Mouse (Mus musculus) stomach, embryonic 16.5 days (tissue): ENCODE measurements around the gene C5ar1. TPM values are rescaled to one million over a fixed set of nuclear protein-coding genes. Genes with fewer than 3 reads are reported as not detected.
A peak's percentile ranks its signal among the peaks of the same experiment; 100 is the strongest.
"Not testable (repeated sequence)": the region's sequence is repeated elsewhere in the genome, so short reads cannot be mapped to it uniquely, and the experiment has no call there.

Source experiments
- ATAC-seq: fragments of 200-750 bp; cut with Nextera tagmentation; 2 replicates; pipeline ENCODE4 v1.8.0; 2017; ENCODE audit warnings: moderate number of reproducible peaks, moderate TSS enrichment; ENCODE audit not compliant: insufficient read depth, low FRiP score
- H3K27ac ChIP-seq: fragments of 300-500 bp; sonication (generic); 2 replicates; pipeline ENCODE4 v1.5.1; 2014; ENCODE audit warnings: low read length
- H3K27me3 ChIP-seq: fragments of 300-500 bp; sonication (generic); 2 replicates; pipeline ENCODE4 v1.6.1; 2014; ENCODE audit warnings: low read length, control low read depth, mixed read lengths; ENCODE audit not compliant: control insufficient read depth, insufficient read depth
- H3K36me3 ChIP-seq: fragments of 300-500 bp; sonication (generic); 2 replicates; pipeline ENCODE4 v1.6.1; 2014; ENCODE audit warnings: low read length; ENCODE audit not compliant: control insufficient read depth, insufficient read depth
- H3K4me1 ChIP-seq: fragments of 300-500 bp; sonication (generic); 2 replicates; pipeline ENCODE4 v1.6.1; 2014; ENCODE audit warnings: low read length, control low read depth, mixed read lengths; ENCODE audit not compliant: control insufficient read depth, insufficient read depth
- H3K4me2 ChIP-seq: fragments of 300-500 bp; sonication (generic); 2 replicates; pipeline ENCODE4 v1.6.1; 2014; ENCODE audit warnings: low read depth, low read length, mixed read lengths
- H3K4me3 ChIP-seq: fragments of 300-500 bp; sonication (generic); replicated peaks from 2 replicates; pipeline ENCODE4 v1.5.1; 2014; ENCODE audit warnings: mild to moderate bottlenecking, low read length
- H3K9ac ChIP-seq: fragments of 300-500 bp; sonication (generic); 2 replicates; pipeline ENCODE4 v1.6.1; 2014; ENCODE audit warnings: low read length
- H3K9me3 ChIP-seq: fragments of 300-500 bp; sonication (generic); replicated peaks from 2 replicates; pipeline ENCODE4 v1.6.1; 2016; ENCODE audit warnings: low read length, control low read depth; ENCODE audit not compliant: control insufficient read depth
- WGBS: fragments of 180-500 bp; shearing (Covaris S2); extraction: QIAGEN DNeasy Blood & Tissue Kit; methylation state at CpG from one replicate; pipeline ENCODE4 v1.1.7; 2014; 5-methylcytosine and 5-hydroxymethylcytosine counted together
- polyA plus RNA-seq: library from polyadenylated mRNA; unstranded; fragments of >200 nt; fragmentation: Nextera tagmentation; extraction: Ambion mirVana; gene quantifications from 2 replicates; pipeline ENCODE4 v1.2.1, GENCODE M21; 2015

The C5ar1 gene
- 4.6 and 4.8 TPM in 2 replicates for polyA plus RNA-seq

DNA sequence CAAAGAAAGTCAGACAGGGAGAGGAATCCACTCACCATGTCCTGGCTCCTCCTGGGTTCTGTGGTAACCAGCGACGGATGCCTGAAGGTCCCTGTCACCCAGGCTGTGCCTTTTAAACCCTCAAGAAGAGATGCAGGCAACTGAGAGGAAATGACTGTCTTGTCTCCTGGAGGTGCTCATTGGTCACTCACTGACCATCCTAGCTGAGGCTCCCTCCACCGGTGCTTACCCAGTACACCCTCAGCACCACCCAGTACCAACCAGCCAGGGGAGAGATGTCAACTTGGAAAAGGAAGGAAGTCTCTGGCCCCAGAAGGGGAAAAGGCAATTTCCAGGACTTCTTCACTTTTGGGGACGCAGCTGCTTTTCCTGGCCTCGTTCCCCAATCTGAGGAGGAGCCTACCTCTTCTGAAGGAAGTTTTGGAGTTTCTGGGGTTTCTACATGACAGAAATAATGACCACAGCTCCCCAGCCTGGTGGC is at the start of gene C5ar1:
Gene C5ar1 (minus strand): TSS at position 431 of the 481 bp plus-strand sequence.
- no peak within 1 kb of the TSS for H3K9ac ChIP-seq
- H3K36me3 ChIP-seq: no peaks in the 10 kb centered on the region
- H3K4me1 ChIP-seq: no peaks in the 10 kb centered on the region
- no peak within 1 kb of the TSS for H3K4me3 ChIP-seq
- no peaks in the 10 kb centered on the region for H3K9me3 ChIP-seq
- no peak for ATAC-seq
- no peaks in the 10 kb centered on the region for H3K27me3 ChIP-seq
- no peak within 1 kb of the TSS for H3K27ac ChIP-seq
- WGBS: 84% methylated on average over 5 of the region's 5 CpGs
- H3K4me2 ChIP-seq: no peak within 1 kb of the TSS

DNA sequence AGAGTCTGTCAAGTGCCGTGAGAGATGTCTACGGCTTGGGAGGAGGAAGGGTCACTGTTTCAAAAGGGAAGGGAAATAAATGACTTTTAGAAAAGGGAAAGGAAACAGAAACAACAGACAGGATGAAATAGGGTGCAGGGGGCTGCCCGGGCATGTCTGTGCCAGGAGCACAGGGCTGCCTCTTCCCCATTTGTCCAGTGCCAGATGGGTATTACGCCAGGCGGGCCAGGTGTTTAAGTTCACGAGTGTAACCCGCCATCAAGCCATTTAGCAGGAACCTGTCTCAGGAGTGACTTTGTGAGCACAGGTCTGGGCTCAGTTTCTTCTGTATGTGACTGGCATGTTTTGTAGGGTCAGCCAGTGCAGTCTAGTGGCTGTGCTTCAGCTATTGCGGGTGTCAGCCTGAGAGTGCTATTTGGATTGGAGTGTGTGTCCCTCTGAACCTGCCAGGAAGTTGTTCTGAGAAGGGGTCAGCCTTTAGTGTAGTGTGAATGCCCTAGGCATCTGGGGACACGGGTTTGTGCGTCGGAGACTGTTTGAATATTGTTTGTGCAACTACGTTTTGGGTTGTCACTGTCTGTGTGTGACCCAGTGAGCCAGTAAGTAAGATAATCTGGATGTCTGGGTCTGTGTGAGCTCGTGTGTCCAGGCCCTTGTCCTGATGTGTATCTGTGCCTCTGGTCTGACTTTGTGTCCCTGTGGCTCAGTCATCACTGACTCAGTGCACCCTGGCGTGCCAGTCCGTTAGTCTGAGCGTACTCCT is 49.4 kb upstream of the C5ar1 start:
- Histone ChIP-seq H3K36me3 (no peaks in the 10 kb centered on the region), H3K9me3 (no peaks in the 10 kb centered on the region), H3K27ac (peak overlapping the region; percentile 59), H3K27me3 (no peaks in the 10 kb centered on the region), H3K4me3 (peak overlapping the region; percentile 78), H3K4me2 (peak overlapping the region; percentile 100), H3K9ac (peak overlapping the region; percentile 78), H3K4me1 (peaks cover 32% of the 10 kb centered on the region)
- WGBS: 25% methylated on average over 16 of the region's 16 CpGs
- ATAC-seq: no peak

DNA sequence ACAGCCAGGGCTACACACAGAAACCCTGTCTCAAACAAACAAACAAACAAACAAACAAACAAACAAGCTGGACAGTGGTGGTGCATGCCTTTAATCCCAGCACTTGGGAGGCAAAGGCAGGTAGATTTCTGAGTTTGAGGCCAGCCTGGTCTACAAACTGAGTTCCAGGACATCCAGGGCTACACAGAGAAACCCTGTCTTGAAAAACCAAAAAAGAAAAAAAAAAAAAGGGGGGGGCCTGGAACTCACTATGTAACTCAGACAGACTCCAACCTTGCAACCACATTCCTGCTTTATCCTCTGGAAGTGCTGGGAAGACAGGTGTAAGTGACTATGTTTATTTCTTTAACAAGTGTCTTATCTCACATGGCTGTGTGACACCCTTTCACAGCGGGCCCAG is 48.8 kb upstream of the C5ar1 start, which contains the start of gene Bbc3:
Gene Bbc3 (plus strand): TSS at position 301 of the 400 bp plus-strand sequence.
- H3K9me3 ChIP-seq, H3K36me3 ChIP-seq, H3K27me3 ChIP-seq, ATAC-seq: not testable (repeated sequence)
- Histone ChIP-seq H3K27ac (peak within 1 kb of the TSS; percentile 59), H3K9ac (peak within 1 kb of the TSS; percentile 78), H3K4me2 (peak within 1 kb of the TSS; percentile 100), H3K4me3 (peak within 1 kb of the TSS; percentile 78), H3K4me1 (peaks cover 27% of the 10 kb centered on the region)
- WGBS: 46% methylated on average over 1 of the region's 1 CpGs

DNA sequence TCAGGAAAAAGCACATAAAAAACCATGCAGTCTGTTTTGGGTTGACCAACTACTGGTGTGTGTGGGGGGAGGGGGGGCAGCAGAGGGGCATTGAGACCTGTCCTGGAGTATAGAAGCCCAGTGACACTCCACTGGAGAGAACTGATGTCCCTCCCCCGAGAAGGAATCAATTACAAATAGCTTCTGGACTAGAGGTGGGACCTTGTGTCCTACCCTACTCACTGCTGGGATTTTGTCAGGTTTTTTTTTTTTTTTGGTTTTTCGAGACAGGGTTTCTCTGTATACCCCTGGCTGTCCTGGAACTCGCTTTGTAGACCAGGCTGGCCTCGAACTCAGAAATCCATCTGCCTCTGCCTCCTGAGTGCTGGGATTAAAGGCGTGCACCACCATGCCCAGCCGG is 47.8 kb upstream of the C5ar1 start:
- H3K9me3 ChIP-seq, ATAC-seq, H3K4me3 ChIP-seq, H3K27ac ChIP-seq, H3K4me2 ChIP-seq, H3K27me3 ChIP-seq, H3K9ac ChIP-seq, H3K36me3 ChIP-seq: not testable (repeated sequence)
- 73% methylated on average over 6 of the region's 6 CpGs for WGBS
- H3K4me1 ChIP-seq: peaks cover 24% of the 10 kb centered on the region

DNA sequence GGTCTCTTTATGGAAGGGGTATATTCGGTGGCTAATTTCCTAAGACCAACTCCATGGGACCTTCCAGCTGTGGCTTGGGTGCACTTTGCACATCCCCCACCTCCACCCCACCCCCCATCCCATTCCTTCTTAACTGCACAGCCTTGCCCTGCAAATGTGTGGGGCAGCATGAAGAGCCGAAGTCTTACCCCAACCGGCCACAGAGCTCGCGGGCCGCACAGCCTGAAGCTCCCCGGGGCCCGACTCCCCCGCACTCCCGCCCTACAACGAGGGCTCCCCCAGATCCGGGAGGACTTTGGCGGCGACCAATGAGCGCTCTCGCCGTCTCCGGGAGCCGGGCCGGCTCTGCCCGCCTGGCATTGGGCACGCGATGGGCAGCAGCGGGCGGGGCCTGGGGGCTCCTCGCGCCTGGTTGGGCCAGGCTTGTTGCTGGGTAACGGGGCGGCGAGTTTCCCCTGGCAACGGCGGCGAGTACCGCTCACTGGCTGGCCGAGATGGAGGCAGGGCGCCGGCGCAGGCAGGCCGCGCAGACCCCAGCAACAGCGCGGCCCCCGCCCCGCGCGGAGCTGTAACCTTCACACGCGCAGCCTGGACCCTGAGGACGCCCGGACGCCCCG is 40.2 kb upstream of the C5ar1 start:
- H3K4me2 ChIP-seq: peak overlapping the region; percentile 83
- H3K4me3 ChIP-seq: peak overlapping the region; percentile 45
- H3K4me1 ChIP-seq: peaks cover 24% of the 10 kb centered on the region
- H3K27me3 ChIP-seq: no peaks in the 10 kb centered on the region
- WGBS: 1% methylated on average over 52 of the region's 52 CpGs
- no peaks in the 10 kb centered on the region for H3K36me3 ChIP-seq
- H3K9me3 ChIP-seq: no peaks in the 10 kb centered on the region
- H3K9ac ChIP-seq: peak overlapping the region; percentile 66
- peak overlapping the region; percentile 52; the same call in 1 of the 2 replicates for H3K27ac ChIP-seq
- peak; percentile 68 for ATAC-seq

DNA sequence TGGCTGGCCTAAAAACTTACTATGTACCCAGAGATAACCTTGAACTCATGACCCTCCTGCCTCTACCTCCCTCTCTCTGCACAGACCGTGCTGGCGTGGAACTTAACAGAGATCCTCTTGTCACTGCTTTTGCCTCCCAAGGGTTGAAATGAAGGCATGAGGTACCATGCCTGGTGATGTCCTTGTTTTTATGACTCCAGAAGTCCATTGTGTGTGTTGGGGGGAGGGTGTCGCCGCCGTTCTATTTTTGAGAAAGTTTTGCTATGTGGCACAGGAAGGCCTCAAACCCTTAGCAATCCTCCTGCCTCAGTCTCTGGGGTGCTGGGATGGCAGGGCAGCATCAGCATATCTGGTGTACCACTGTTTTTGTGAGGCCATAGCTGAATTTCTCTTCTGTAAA is 39.6 kb upstream of the C5ar1 start:
- no peaks in the 10 kb centered on the region for H3K27me3 ChIP-seq
- no peak for ATAC-seq
- no peaks in the 10 kb centered on the region for H3K36me3 ChIP-seq
- no peaks in the 10 kb centered on the region for H3K9me3 ChIP-seq
- peaks cover 24% of the 10 kb centered on the region for H3K4me1 ChIP-seq
- H3K27ac ChIP-seq: peak overlapping the region; percentile 52; the same call in 1 of the 2 replicates
- H3K4me2 ChIP-seq: 0 out of 2 replicates have a peak overlapping the region, but pooled peaks have one; percentile 83
- H3K9ac ChIP-seq: no peak overlapping the region
- peak overlapping the region; percentile 45; the same call in 1 of the 2 replicates for H3K4me3 ChIP-seq
- 81% methylated on average over 5 of the region's 5 CpGs for WGBS

DNA sequence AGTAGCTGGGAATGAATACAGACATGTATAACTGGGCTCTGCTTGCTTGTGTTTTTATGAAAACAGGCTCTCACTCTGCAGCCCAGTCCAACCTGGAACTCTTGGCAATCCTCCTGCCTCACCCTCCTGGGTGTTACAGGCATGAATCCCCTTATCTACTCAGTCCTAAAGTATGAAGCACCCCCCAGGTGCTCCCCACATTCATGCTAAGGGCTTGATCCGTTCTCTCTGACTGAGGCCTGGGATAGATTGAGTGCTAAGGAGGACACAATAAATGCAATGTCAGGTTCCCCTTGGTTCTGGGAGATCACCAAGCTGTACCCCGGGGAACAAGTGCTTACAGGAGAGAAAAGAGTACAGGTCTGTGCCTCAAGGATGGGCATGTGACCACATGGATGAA is 38.3 kb upstream of the C5ar1 start:
- ATAC-seq: no peak
- H3K27me3 ChIP-seq: no peaks in the 10 kb centered on the region
- 54% methylated on average over 2 of the region's 2 CpGs for WGBS
- H3K9me3 ChIP-seq: no peaks in the 10 kb centered on the region
- H3K36me3 ChIP-seq: no peaks in the 10 kb centered on the region
- no peak overlapping the region for H3K4me2 ChIP-seq
- H3K4me1 ChIP-seq: peaks cover 24% of the 10 kb centered on the region
- H3K27ac ChIP-seq: no peak overlapping the region
- H3K4me3 ChIP-seq: no peak overlapping the region
- H3K9ac ChIP-seq: no peak overlapping the region

DNA sequence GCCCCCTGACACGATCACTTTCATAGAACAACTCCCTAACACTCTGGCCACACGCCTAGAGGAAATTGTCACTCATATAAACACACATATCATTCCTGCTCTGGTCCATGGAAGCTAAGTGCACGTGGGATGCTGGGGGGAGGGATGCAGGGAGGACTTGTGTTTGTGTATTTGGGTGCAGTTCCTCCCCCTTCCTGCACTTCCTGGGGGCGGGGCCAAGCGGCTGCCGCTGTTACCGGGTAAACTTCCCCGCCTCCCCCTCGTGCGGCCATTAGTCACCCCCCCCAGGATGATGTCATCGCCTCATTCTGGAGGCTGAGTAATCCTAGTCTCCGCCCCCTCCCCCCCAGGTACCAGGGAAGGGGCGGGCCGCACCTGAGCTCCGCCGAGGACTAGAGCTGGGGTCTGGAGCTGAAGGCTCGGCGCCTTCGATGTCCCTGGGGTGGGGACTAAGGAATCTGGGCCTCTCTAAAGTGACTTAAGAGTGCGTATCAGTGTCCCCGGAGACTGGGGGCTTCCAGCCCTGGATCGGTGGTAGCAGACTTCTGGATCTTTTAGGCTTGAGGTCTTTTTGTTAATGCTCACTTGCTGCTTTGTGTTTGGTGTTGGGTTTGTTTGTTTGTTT is 37.5 kb upstream of the C5ar1 start:
- WGBS: under 1% methylated on average over 22 of the region's 22 CpGs
- Histone ChIP-seq H3K4me1 (peaks cover 24% of the 10 kb centered on the region), H3K27me3 (no peaks in the 10 kb centered on the region), H3K4me3 (peak overlapping the region; percentile 39), H3K36me3 (no peaks in the 10 kb centered on the region), H3K4me2 (peak overlapping the region; percentile 70), H3K9me3 (no peaks in the 10 kb centered on the region), H3K27ac (peak overlapping the region; percentile 77), H3K9ac (peak overlapping the region; percentile 68)
- peak; percentile 27 for ATAC-seq
